Mouse (Mus musculus): ENCODE data around the gene Armcx1.
"Not testable (repeated sequence)": the region's sequence is repeated elsewhere in the genome, so short reads cannot be mapped to it uniquely, and the experiment has no call there.

Armcx1 gene

GRCm38 (mm10) chrX:134757293-134757995 lies 39.7 kb downstream of the Armcx1 start:
- peak; percentile 35 for DNase-seq (ENCODE audit: inconsistent ontology term)

GRCm38 (mm10) chrX:134763428-134764198 lies 45.9 kb downstream of the Armcx1 start:
- not testable (repeated sequence) for DNase-seq (ENCODE audit: inconsistent ontology term)

All from Muller cell, postnatal 12 days (primary cell).